Mouse (Mus musculus): ENCODE data around the gene Zfp663.

The Zfp663 gene

DNA sequence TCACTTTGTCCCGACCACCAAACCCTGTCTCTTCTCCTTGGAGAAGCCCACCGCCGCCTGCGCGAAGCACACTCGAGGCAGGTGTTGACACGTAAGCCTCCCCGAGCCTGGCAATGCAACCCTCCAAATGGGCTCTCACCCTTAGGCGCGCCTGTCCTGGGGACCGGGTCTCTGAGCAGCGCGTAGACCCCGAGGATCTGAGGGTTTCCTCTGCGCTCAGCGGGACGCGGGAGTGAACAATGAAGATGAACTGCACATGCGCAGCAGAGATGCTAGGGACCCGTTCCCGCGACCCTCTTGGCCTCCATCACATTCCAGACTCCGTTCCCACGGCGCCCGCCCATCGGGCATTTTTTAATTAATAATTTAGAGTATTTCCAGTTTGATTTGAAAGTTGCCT, at the start of gene Zfp663:
Gene Zfp663, minus strand, starts transcription at position 234 of the 400 bp plus-strand sequence.
- DNase-seq = no peak

DNA sequence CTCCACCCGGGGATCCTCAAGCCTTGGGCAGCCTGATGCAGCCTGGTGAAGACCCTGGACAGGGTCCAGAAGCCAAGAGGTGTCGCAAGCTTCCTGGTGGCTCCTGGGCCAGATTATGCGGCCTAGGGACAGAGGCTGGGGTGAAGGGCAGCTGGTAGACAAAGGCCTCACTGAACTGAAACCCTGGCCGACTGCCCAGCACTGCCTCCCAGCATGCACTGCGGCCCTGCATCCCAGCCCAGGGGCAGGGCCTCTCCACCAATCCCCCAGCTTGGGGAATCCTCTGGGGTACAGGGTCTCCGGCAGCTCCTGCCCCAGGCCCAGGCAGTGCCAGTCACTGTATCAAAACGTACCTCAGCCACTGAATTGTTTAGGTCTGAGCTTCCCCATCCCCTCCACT, 48.8 kb upstream of the Zfp663 start:
- peak; percentile 69 for DNase-seq

DNA sequence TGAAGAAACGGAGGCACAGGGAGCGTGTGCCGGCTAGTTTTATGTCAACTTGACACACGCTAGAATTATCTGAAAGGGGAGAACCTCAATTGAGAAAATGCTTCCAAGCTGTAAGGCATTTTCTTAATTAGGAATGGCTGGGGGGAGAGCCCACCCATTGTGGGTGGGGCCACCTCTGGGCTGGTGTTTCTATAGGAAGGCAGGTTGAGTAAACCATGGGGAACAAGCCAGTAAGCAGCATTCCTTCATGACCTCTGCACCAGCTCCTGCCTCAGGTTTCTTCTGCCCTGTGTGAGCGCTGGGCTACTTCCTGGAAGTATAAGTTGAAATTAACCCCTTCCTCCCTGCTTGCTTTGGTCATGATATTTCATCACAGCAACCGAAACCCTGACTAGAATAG, 47.3 kb upstream of the Zfp663 start:
- no peak for DNase-seq

DNA sequence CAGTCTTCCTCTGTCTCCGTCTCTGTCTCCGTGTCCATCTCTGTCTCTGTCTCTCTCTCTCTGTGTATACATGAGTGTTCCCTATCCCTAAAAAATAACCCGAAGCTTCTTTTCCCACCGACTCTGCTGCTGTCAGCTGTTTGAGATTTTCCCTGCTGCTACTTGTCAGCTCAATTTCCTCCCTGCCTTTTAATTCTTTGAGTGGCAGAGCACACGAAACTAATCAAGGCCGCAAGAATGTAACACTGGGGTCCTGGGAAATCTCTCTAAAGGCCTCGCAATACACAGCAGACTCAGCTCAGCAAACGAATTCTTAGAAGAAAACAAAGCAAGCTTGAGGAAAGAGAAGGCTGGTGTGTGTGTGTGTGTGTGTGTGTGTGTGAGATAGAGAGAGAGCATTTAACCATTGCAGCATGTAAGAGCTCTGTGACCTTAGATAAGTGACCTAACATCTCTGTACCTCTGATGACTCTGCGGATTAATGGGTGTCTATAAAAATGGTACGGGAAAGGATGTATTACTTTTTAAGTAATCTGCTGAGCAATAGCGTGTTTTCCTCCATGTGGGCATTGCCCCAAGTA, 46.7 kb upstream of the Zfp663 start:
- no peak for DNase-seq

DNA sequence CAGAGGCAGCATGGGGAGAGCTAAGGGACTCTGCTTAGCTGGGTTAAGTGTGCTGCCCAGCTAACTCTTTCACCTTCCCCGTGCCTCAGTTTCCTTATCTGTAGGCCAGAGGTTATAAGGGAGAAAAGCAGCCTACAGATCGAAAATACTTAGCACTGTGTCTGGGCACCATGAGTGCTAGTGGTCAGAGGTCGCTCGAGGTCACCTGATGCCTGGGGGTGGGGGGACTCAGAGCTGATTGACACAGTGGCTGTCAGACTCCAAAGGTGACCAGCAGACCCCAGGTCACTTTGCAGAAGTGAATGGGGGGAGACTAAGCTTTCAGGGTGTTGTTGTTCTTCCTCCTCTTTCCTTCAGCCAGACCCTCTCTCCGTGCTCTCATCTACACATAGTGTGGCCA, 45.8 kb upstream of the Zfp663 start:
- no peak for DNase-seq

DNA sequence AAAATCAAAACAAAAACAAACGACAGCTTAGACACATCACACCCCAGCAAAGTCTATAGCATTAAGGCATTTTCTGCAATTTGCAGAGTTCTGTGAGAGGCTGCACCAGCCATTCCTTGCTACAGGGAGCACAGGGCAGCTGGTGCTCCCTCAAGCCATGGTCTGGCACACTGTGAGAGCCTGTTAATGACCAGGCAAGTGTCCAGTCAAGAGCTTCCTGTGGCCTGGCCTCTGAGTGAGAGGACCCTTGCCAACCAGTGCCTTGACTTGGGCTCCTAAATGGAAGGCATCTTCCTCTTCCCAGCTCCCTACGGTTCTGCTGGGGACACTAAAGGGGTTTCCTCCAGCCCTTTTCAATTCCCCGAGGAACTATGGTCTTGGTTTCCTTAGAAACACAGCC, 45.4 kb upstream of the Zfp663 start:
- DNase-seq = no peak

DNA sequence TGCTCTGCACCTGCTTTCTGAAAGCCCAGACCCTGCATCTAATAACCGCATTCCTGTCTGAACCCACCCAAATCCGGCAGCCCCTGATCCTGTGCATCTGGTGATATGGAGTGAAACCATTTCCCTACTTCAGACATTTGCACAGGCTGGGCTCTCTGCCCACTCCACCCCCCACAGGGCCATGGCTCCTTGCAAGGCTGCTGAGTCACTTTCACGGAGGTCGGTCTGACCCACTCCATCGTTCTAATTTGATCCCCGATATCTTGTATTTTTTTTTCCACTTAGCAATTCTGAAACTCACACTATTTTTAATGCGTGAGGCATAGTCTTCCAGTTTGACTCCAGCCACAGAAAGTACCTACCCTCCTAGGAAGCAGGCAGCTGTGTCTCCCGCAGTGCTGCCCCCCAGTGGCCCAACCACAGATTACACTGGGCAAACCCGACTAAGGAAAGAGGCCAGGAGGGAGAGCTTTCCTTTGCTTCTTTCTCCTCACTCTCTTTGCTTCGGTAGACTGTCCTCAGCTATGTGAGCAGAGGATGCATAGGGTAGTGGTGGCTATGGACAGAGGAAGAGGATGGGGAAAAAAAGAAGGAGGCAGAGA, 39.3 kb upstream of the Zfp663 start:
- DNase-seq = peak; percentile 61

DNA sequence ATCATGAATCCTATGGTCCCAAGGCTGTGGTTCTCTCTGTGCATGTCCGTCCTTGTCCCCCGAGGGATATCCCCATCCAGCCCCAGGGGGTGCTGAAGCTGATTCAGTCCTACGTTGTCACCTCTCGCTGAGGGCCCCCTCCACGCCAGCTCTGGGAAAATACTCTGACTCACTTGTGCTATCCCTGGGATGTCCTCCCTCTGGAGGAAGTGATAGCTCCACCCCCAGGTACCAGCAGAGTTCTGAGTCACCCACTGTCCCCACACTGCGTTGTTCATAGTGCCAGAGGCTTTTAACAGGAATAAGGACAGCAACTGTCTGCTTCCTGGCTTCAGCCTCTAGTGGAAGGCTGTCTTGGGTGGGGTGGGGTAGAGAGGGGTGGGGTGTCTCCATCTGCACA, 36.8 kb upstream of the Zfp663 start:
- DNase-seq = peak; percentile 34

DNA sequence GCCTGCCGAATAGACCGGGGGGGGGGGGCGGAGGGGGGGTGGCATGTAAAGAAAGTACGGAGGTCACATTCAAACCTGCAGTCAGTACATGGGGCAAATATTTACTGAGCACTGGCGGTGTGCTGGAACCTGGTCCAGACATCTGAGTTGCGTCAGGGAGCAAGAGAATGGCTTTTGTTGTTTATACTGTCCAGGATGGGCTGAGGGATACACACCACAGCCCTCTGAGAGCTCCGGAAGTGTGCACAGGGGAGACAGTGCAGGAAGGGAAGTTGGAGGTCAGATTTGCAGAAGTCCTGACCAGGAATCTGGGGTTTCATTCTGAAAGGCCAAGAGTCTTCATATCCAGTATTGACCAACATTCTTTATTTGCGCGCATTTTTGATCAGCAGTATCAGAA, 36.4 kb upstream of the Zfp663 start:
- no peak for DNase-seq

DNA sequence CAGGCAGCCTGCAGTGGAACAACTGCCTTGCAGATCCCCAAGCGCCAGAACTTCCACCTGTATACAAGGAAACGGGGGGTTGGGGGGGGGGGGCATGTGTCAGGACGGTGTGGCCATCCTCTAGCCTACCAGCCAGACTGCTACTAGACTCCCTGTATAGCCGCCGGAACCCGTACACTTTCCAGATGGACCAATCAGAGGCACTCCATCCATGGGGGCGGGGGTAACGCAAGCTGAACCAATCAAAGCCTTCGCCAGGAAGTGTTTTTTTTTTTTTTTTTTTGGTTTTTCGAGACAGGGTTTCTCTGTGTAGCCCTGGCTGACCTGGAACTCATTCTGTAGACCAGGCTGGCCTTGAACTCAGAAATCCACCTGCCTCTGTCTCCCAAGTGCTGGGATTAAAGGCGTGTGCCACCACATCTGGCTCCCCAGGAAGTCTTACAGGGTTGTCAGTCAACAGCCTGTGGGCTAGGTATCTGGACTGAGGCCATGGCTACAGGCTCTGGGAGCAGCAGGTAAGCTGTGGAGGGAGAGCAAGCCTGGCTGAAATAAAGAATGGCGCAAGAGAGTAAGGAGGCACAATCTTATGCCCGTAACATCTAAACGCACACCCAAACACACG, 29.7 kb upstream of the Zfp663 start:
- DNase-seq = no peak

DNA sequence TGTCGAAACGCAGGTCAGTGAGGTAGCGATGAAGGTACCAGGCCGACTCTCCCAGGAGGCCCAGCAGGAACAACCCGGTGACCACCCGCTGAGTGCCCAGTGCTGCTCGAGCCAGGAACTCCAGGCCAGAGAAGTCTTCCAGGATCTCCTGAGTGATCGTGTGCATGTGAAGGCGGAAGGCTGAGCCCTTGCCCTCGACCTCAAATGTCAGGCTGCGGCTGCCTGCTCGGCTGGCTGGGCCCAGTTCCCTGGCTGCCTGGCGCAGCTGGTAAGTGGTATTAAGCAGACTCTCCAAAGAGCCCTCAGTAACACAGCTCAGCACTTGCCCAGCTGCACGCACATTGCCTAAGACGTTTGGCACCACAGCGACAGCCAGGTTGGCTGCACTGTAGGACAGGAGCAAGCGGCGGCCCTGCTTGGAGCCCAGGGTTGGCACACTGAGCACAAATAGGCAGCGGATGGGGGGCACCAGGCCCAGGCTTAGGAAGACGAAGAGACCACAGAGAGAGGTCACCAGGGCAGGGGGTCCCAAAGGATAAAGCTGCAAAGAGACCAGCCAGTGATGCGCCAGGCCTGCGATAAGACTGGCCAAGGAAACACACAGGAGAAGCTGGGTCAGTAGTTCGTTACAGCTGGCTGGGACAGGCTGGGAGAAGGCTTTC, 29.1 kb upstream of the Zfp663 start:
- no peak for DNase-seq

DNA sequence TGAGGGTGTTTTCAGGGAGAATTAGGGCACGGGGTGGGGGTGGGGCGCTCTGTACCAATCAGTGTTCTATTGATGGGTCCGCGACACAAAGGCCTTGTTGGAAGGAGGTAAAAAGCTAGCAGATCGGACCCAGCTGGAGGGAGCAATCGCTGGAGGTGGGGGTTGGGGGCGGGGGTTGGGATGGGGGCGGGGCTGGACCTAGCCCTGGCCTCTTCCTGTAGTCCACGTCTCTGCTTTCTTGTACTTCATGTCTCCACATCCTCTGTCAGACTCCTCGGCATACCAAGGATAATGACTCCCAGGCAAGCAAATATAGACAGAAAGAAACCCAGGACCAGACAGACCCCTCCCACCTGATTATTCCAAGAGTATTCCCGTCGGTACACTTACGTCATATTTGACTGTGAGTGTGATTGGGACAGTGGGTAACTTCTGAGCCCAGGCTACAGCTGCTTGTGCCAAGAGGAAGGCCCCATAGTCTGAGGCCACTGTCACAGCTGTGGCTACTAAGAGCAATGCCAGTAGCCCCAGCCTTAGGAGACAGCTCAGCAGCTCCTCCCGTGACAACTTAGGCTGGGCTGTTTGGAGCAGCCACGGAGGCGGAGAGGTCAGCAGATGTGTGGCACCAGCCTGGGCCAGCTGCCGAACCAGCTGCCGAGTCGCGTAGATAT, 28.4 kb upstream of the Zfp663 start:
- no peak for DNase-seq

DNA sequence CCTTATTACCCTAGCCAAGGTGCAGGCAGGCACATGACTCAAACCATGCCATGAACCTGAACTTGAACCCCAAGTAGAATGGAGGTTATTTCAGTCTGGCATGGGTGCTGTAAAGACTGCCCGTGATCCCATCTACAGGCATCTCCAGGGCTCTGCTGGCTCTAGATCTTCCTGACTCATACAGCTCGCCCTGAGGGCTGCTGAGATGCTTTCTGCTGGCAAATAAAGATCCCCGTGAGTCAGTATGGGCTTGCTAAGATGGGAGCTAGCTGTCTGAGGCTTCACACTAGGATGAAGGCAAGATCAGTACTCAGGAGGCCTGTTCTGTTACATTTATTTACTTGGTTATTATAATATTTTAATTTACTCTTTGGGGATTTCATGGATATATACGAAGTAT, 23.6 kb upstream of the Zfp663 start:
- DNase-seq = no peak

DNA sequence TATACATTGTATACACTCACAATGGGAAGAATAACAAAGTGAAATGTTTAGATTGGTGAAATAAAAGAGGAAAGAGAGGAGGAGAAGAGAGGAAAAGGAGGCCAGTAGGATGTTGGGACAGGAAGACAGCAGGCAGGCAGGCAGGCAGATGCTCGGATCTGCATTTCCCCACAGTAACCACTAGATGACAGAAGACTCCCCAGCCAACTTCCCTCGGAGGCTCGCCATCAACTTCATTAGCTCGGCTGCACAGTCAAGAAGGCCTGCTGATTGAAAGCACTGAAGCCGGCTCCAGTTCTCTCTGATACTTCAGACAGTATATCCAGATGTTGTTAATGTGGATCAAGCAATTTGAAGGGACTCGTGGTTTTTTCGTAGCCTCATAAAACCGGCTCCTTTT, 23.0 kb upstream of the Zfp663 start:
- peak; percentile 63 for DNase-seq

DNA sequence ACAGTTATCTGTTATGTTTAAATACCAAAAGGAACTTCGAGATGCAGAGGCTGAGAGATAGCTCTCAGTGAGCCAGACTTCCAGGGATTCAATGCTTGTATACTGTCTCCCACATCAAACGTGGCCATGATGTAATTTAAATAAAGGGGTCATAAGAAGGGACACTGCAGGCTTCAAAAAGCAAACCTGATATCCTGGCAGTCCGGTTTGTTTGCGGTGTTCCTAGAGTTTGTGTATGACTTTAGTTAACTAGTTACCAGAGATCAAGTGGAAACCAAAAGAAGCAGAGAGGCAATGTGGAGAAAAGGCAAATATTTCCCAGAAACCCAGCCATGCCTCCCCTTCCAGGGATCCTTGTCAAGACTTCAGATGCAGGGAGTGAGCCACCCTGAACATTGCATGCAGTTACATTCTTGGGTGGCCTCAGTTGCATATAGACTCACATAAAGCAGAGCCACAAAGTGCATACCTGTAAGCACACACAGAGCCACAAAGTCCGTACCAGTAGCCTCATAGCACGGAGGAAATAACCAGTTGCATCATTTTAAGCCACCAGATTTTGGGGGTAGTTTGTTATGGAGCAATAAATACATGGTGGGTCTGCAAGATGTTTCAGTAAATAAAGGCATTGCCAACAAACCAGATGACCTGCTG, 20.9 kb upstream of the Zfp663 start:
- no peak for DNase-seq

DNA sequence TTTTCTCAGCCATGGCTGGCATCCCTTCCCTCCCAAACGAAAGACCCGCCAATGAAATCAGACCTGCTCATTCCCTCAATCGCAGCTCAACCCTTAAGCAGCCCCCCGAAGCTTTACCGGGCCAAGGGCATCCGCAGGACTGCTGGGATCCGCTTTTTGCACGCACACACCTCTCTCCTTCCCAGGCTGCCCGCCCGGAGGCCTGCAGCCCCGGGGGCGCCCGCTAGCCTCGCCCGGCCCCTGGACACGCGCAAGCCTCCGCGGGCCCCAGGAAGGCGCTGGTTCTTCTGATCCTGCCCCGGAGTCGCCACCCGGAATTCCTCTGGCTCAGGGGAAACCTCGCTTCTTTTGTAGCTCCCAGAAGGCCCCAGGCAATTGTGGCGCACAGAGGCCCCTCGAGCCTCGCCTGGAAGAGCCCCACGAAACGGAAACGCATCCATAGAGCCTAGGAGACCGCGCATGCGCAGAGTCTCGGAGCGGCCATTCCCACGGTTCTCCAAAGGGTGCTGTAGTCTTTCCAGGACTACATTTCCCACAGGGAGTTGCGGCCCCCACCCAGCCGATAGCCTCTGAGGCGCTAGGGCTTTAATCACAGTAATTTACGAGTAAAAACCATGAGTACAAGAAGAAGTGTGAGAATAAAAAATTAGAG, 19.4 kb upstream of the Zfp663 start, which contains the start of gene Zfp334:
Gene Zfp334, minus strand, starts transcription at position 416 of the 652 bp plus-strand sequence.
- peak; percentile 99 for DNase-seq

DNA sequence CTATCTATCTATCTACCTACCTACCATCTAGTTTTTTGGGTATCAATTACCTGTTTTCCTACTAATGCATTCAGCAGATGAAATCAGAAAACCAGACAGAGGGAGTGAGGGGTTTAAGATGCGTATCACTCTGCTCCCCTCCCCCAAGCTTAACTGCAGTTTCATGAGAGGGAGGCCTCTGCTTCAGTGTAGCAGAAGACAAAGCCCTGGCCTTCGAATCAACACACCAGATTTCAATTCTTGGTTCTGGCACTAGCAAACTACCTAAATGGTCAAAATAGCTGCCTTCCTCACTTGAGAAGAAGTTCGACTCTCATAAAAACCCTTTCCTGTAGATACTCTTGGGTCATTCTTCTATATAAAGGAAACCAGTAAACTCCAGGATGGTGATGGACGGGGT, 18.8 kb upstream of the Zfp663 start:
- no peak for DNase-seq

DNA sequence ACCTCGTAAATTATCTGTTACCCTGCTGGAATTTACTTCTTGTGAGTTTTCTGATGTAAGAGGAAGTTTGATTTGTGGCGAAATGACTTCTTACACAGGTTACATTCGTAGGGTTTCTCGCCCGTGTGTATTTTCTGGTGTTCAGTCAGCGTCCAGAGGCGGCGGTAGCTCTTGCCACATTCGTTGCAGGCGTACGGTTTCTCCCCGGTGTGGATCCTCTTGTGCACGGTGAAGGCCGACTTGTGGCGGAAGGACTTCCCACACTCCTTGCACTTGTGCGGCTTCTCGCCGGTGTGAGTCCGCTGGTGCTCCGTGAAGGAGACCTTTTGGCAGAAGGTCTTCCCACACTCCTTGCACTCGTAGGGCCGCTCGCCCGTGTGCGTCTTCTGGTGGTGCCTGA, 11.5 kb upstream of the Zfp663 start:
- DNase-seq = no peak

DNA sequence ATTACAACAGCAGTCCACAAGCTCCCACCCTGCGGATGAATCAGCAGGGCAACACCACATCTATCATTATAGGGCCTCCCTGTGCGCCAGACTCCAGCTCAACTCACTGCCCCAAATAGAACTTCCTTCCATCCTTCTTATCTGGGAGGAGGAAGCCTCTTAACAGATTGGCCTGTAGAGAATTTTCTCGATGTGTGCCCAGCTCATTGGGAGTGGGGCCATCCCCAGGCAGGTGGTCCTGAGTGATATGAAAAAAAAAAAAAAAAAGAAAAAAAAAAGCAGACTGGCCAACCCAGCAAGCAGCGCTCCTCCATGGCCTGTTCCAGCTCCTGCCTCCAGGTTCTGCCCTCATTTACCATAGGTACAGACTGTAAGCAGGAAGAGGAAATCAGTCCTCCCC, 7.5 kb upstream of the Zfp663 start:
- no peak for DNase-seq

DNA sequence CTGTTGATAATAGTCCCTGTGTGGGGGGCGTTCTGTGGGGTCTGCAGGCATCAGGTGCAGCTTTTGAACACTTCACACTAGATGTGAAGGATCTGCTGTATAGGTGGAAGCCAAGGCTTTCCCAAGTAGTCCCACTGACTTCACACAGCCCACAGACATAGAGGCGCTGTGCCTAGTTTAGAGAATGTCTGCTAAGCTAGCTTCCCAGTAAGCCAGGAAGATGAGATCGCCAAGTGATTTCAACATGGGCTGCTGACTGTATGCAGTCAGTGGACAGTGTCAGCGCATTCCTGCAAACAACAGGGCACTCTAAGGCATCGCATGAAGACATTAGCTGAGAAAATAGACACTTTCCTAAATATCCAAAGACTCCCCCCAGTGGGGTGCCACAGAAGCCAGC, 6.9 kb upstream of the Zfp663 start:
- DNase-seq = no peak

DNA sequence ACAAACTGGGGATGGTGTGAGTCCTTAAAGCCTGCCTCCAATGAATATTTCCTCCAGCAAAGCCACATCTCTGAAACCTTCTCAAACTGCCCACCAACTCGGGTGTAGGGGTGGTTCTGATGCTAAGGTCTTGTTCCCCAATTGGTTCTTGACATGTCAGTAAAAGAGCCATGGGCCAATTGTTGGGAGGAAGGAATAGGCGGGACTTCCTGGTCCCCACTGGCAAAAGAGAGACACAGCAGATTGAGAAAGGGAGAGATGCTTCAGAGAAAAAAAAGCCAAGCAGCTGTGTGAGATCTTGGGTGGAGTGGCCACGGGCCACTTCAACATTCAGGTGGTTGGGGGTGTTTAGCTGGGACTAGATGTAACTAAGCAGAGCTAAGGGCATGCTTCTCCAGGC, 2.5 kb upstream of the Zfp663 start:
- DNase-seq = no peak

DNA sequence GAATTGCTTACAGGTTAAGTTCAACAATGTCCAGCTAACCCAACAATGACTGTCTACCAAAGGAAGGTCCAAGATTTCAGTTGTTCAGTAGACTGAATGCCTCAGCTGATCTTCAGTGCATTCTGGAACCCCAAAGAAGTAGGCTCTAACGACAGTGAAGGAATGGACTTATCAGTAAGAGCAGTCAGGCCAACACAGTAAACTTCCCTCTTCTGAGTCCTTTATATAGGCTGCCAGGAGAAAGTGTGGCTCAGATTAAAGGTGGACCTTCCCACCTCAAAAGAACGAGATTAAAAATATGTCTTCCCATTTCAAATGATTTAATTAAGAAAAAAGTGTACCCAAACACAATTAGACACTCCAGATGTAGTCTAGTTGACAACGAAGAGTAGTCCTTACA, 1.8 kb upstream of the Zfp663 start:
- no peak for DNase-seq
